Mouse (Mus musculus): ENCODE results near the gene Dhx9.

DNA sequence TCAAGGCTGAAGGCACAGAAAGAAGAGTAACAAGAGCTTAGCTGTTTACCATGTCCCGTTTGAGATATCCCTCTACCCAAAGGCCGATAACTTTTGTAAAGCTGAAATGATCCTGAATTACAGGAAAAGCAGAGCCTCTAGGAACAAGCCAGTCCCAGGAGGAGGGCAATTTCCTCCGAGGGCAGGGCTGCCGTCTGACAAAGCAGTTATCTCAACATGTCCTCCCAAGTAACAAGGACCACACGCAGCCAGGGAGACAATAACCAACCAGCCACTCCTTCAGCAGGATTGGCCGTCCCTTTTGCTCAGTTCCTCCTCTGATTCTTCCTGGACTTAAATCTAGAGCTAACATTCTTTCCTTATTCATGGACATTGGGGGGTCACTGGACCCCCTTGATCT lies 6.5 kb upstream of the Dhx9 start:
- TF ChIP-seq CTCF (conservative IDR thresholded peaks at IDR 0.05; ENCODE audit: insufficient read depth, insufficient read length, low read depth, low read length) (no peak), POLR2A (IDR thresholded peaks at IDR 0.05; ENCODE audit: low read depth, low read length) (no peak)

Data from kidney, adult 2 months (tissue).